Mouse (Mus musculus) ES-E14 (cell line): ENCODE results near the gene Wnt9b. TPM values are rescaled to one million over a fixed set of nuclear protein-coding genes. Genes with fewer than 3 reads are reported as not detected.

Experiments used
- DNase-seq: peaks from one replicate; pipeline ENCODE4 v3.0.0-alpha.2; 2013; ENCODE audit warnings: low read depth, low spot score
- H3K27ac ChIP-seq: 2 replicates; pipeline ENCODE4 v1.5.1; 2012; ENCODE audit warnings: low read depth, mild to moderate bottlenecking, low read length, moderate library complexity, mixed read lengths; ENCODE audit not compliant: poor library complexity, insufficient read depth, severe bottlenecking
- H3K36me3 ChIP-seq: 2 replicates; pipeline ENCODE4 v1.6.1; 2012; ENCODE audit warnings: mild to moderate bottlenecking, low read length, moderate library complexity, mixed read lengths; ENCODE audit not compliant: control insufficient read depth, poor library complexity, insufficient read depth, severe bottlenecking
- H3K4me1 ChIP-seq, 2 experiments: fragments of 150-350 bp in 1 of 2; sonication (generic) in 1 of 2; 2 replicates each; pipeline ENCODE4 v1.6.1; 2012; ENCODE audit warnings: low read length in 2 of 2, mild to moderate bottlenecking in 1 of 2, mixed read lengths in 1 of 2; ENCODE audit not compliant: control insufficient read depth in 2 of 2, insufficient read depth in 2 of 2, poor library complexity in 1 of 2
- H3K4me3 ChIP-seq, 2 experiments: fragments of 150-350 bp in 1 of 2; sonication (generic) in 1 of 2; 2 replicates each; pipeline ENCODE4 v1.5.1; 2012; ENCODE audit warnings: low read length in 2 of 2, low read depth in 1 of 2, mild to moderate bottlenecking in 1 of 2, mixed read lengths in 1 of 2; ENCODE audit not compliant: insufficient read depth in 1 of 2, poor library complexity in 1 of 2, severe bottlenecking in 1 of 2
- H3K9ac ChIP-seq: 2 replicates; pipeline ENCODE4 v1.6.1; 2012; ENCODE audit warnings: low read depth, mild to moderate bottlenecking, low read length, mixed read lengths; ENCODE audit not compliant: poor library complexity, insufficient read depth, severe bottlenecking
- H3K9me3 ChIP-seq: fragments of 150-350 bp; sonication (generic); 2 replicates; pipeline ENCODE4 v1.6.1; 2012; ENCODE audit warnings: low read depth, mild to moderate bottlenecking, low read length; ENCODE audit not compliant: control insufficient read depth, insufficient read depth
- CHD2 ChIP-seq: IDR thresholded peaks from 2 replicates; pipeline ENCODE4 v1.6.1; 2014; ENCODE audit warnings: mild to moderate bottlenecking, low read depth, low read length, inconsistent platforms
- HCFC1 ChIP-seq: IDR thresholded peaks from 2 replicates; pipeline ENCODE4 v1.6.1; 2012; ENCODE audit warnings: low read length, inconsistent platforms, borderline replicate concordance; ENCODE audit not compliant: insufficient read depth
- MAFK ChIP-seq: IDR thresholded peaks from 2 replicates; pipeline ENCODE4 v1.6.1; 2014; ENCODE audit warnings: mild to moderate bottlenecking, low read depth, low read length, inconsistent platforms; ENCODE audit not compliant: insufficient read depth
- ZC3H11A ChIP-seq: IDR thresholded peaks from 2 replicates; pipeline ENCODE4 v1.6.1; 2012; ENCODE audit warnings: low read depth, mild to moderate bottlenecking, inconsistent platforms, low read length, borderline replicate concordance
- ZNF384 ChIP-seq: IDR thresholded peaks from 2 replicates; pipeline ENCODE4 v1.6.1; 2012; ENCODE audit warnings: low read depth, low read length, inconsistent platforms
- in situ Hi-C, 2 experiments: fragments of 600-800 bp; cut with MboI; formaldehyde crosslinking; loops; one replicate each; pipeline ENCODE4 v1.15.1; 2025; ENCODE audit warnings: low sequenced_read_pairs in 2 of 2, inconsistent platforms in 1 of 2; ENCODE audit not compliant: unreplicated experiment in 2 of 2
- total RNA-seq: library from RNA; depleted of rRNA; stranded (reverse); fragments of 300-350 nt; gene quantifications from 2 replicates; pipeline ENCODE4 v1.2.3, GENCODE M21; 2012

Wnt9b gene
- total RNA-seq, 1 experiment: 0.09 TPM

DNA sequence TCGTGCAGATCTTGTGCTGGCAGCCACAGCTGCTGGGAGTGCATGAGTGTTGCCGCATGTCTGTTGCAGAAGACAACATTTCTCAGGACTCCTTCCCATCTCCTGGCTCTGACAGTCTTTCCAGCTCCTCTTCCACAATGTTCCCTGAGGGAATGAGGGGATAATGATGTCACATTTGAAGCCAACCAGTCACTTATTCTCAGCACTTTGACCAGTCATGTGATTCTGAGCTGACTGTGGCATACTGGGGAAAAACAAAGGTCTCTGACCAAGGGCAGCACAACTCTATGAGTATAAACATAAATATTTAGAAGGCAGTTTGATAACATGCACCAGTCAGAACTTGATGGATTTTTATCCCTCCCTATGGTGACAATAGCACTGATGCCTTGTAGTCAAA, 35.5 kb downstream of the Wnt9b start:
- H3K9me3 ChIP-seq: no peaks in the 10 kb centered on the region
- H3K27ac ChIP-seq: no peak overlapping the region
- H3K36me3 ChIP-seq: no peaks in the 10 kb centered on the region
- H3K4me3 ChIP-seq: no peak overlapping the region
- H3K9ac ChIP-seq: no peak overlapping the region
- TF ChIP-seq HCFC1 (no peak), MAFK (no peak), CHD2 (no peak), ZNF384 (no peak), ZC3H11A (no peak)
- no peak for DNase-seq
- no peaks in the 10 kb centered on the region for H3K4me1 ChIP-seq
- in situ Hi-C loops: no loop called here

DNA sequence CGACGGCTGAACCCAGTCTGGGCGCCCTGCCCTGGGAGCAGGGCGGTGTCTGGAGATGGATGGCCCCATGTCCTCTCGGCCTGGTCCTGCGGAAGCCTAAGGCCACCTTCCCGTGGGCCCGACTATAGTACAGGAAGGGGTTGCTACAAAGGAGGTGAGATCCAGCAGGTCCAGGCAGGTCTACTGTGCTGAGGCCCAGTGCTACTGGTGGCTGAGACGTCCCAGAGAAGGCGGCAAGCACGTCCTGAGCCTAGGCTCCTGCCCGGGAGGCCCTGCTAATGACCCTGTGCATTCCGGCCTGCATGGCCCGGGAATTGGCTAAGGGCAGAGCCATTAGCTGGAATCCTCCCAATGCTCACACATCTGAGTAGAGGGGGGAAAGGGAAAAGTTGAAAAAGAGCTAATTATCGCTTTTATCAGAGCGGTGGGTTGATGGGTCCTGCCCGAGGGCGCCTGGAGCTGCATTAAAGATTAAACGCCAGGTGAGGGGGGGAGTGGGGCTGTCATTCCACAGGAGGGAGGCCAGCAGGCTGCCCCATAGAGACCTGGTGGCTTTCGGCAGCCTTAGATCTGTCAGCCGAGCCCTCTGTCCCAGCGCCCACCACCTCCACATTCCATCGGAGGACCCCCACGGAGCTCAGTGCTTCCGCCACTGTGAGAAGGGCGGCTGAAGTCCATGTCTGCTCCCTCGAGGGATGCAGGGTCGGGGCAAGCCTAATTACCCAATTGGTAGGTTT, 37.6 kb downstream of the Wnt9b start:
- peaks cover 0 to 2% of the 10 kb centered on the region in 2 experiments; a peak in 1 of 4 replicates for H3K4me1 ChIP-seq
- TF ChIP-seq ZNF384: no peak
- DNase-seq: no peak
- no peaks in the 10 kb centered on the region for H3K36me3 ChIP-seq
- no peak overlapping the region for H3K4me3 ChIP-seq
- in situ Hi-C loops: no loop called here
- no peak overlapping the region for H3K9ac ChIP-seq
- no peak overlapping the region for H3K27ac ChIP-seq
- no peaks in the 10 kb centered on the region for H3K9me3 ChIP-seq

DNA sequence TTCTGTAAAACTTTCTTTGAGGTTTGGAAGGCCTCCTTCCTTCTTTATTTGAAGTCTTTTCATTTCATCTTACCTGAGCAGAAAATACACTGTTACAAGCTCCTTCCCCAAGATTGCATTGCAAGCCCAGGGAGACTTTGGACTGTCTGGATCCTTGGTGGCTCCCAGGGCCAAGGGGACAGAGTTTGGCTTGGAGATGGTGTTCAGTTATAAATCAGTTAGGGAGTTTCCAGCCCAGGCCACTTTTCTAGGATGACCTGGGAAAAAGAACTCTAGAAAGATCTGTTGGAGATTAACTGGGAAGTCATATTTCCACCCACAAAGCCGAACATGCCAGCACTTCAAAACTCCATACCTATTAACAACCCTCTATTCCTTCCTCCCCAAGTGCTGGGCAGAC, 39.6 kb downstream of the Wnt9b start:
- peaks cover 0 to 3% of the 10 kb centered on the region in 2 experiments; a peak in 1 of 4 replicates for H3K4me1 ChIP-seq
- H3K4me3 ChIP-seq: no peak overlapping the region
- H3K9me3 ChIP-seq: no peaks in the 10 kb centered on the region
- no peak overlapping the region for H3K27ac ChIP-seq
- no peak overlapping the region for H3K9ac ChIP-seq
- no peak for DNase-seq
- no peaks in the 10 kb centered on the region for H3K36me3 ChIP-seq
- no peak for TF ChIP-seq MAFK
- TF ChIP-seq ZC3H11A: no peak
- no peak for TF ChIP-seq CHD2
- no peak for TF ChIP-seq ZNF384
- TF ChIP-seq HCFC1: no peak
- in situ Hi-C loops: no loop called here

DNA sequence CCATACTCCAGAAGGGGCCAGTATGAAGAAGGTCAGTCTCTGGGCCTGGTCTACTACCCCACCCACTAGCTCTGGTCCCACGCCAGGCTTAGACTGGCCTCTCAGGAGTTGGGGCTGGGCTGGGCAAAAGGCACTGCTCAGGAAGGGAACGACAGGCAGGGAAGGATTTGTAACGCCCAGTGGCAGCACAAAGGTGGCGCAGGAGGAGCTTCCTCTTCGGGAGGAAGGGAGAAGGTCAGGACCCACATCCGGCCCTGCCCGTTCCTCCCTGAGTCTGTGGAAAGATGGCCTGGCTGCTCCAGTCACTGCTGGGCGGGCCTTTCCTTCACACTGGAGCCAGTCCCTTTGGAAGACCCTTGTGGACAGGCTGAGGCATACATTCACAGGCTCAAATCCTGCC, 42.6 kb downstream of the Wnt9b start:
- Histone ChIP-seq H3K4me1 (peaks cover 0 to 3% of the 10 kb centered on the region in 2 experiments; a peak in 1 of 4 replicates), H3K9me3 (no peaks in the 10 kb centered on the region), H3K27ac (no peak overlapping the region), H3K36me3 (no peaks in the 10 kb centered on the region), H3K9ac (no peak overlapping the region), H3K4me3 (no peak overlapping the region)
- in situ Hi-C loops: no loop called here
- no peak for DNase-seq
- TF ChIP-seq HCFC1 (no peak), ZNF384 (no peak), MAFK (no peak), ZC3H11A (no peak), CHD2 (no peak)

DNA sequence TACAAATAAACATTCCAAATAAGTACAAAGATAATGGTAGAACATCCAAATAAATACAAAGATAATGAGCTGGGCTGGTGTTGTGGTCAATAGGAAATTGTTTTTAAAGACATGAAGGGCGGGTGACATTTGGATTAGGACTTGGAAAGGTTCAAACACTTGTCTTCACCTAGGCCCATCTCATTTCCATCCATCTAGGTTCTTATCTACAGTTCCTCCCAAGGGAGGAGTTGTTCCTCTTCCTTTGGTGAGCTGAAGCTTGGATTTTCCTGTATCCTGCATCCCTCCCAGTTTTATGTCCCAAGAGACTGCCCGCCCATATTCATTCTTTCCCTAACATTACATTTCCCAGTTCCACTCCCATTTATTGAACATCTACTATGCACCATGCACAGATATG, 51.4 kb downstream of the Wnt9b start:
- Histone ChIP-seq H3K9ac (peak overlapping the region; percentile 96; the same call in 1 of the 2 replicates), H3K4me3 (peak overlapping the region; percentile 77 to 100), H3K36me3 (no peaks in the 10 kb centered on the region), H3K27ac (no peak overlapping the region), H3K4me1 (no peaks in the 10 kb centered on the region), H3K9me3 (no peaks in the 10 kb centered on the region)
- no peak for DNase-seq
- in situ Hi-C loops: no loop called here
- no peak for TF ChIP-seq ZNF384
- no peak for TF ChIP-seq ZC3H11A
- TF ChIP-seq HCFC1: no peak
- no peak for TF ChIP-seq MAFK
- no peak for TF ChIP-seq CHD2
